Mouse (Mus musculus) E14TG2a.4 (cell line): ENCODE measurements at regions not wholly inside any gene's neighbourhood (a gene's known extent, or its start where the extent isn't known, plus 50 kb on each side); places are given as distances from the start of the nearest gene placed in this dataset.

Source experiments
- CTCF ChIP-seq: conservative IDR thresholded peaks from 2 replicates; pipeline ENCODE4 v1.5.1; 2014; ENCODE audit warnings: low read length
- NANOG ChIP-seq: IDR thresholded peaks from 2 replicates; pipeline ENCODE4 v1.6.1; 2014; ENCODE audit warnings: borderline replicate concordance, low read length, mixed read lengths
- POU5F1 ChIP-seq: IDR thresholded peaks from 2 replicates; pipeline ENCODE4 v1.6.1; 2014; ENCODE audit warnings: low read length, borderline replicate concordance

- TF ChIP-seq CTCF (no peak), NANOG (no peak), POU5F1 (no peak)
Observed at GRCm38 (mm10) chr2:46365428-46366134, 1248.4 kb upstream of the Zeb2 start.
